Mouse (Mus musculus): Measurements from ENCODE around the gene Arcn1. TPM values are rescaled to one million over a fixed set of nuclear protein-coding genes. Genes with fewer than 3 reads are reported as not detected.

Gene Arcn1
- total and polyA plus RNA-seq, 2 experiments: 33.1 to 98.6 TPM

DNA sequence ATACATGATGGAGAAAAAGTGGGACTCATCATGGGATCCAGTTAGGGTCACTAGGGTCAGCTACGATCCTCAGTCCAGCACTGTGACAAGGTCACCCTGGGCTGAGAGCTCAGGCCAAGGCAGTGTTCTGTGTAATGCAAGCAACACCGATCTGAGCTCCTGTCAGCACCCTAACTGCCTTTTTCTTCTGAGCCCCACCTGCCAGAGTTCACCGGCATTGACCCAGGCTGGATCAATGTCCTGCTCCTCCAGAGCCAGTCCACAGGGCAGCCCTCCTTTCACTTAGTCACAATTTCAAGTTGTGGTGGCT, 45.8 kb downstream of the Arcn1 start:
- Histone ChIP-seq H3K4me1 (ENCODE audit: control insufficient read depth, insufficient read depth, low read length) (peaks cover 20% of the 10 kb centered on the region), H3K36me3 (ENCODE audit: control insufficient read depth, insufficient read depth, low read length) (no peaks in the 10 kb centered on the region), H3K27ac (replicated peaks; ENCODE audit: insufficient read depth, low read depth, low read length) (no peak overlapping the region), H3K79me2 (ENCODE audit: control insufficient read depth, insufficient read depth, low read length) (no peaks in the 10 kb centered on the region), H3K9ac (ENCODE audit: low read depth, low read length) (no peak overlapping the region), H3K27me3 (ENCODE audit: control insufficient read depth, insufficient read depth, low read length) (no peaks in the 10 kb centered on the region), H3K4me3 (ENCODE audit: insufficient read depth, low read depth, low read length) (no peak overlapping the region)
- TF ChIP-seq POLR2A (IDR thresholded peaks at IDR 0.05; ENCODE audit: extremely low read depth, insufficient read depth, low read length) (no peak), CTCF (IDR thresholded peaks at IDR 0.05; ENCODE audit: low read depth, low read length) (no peak)
- whole genome bisulfite sequencing: 20% methylated on average over 3 of the region's 3 CpGs
- peak; percentile 40 for DNase-seq (ENCODE audit: extremely low read depth, low read depth, low spot score)

DNA sequence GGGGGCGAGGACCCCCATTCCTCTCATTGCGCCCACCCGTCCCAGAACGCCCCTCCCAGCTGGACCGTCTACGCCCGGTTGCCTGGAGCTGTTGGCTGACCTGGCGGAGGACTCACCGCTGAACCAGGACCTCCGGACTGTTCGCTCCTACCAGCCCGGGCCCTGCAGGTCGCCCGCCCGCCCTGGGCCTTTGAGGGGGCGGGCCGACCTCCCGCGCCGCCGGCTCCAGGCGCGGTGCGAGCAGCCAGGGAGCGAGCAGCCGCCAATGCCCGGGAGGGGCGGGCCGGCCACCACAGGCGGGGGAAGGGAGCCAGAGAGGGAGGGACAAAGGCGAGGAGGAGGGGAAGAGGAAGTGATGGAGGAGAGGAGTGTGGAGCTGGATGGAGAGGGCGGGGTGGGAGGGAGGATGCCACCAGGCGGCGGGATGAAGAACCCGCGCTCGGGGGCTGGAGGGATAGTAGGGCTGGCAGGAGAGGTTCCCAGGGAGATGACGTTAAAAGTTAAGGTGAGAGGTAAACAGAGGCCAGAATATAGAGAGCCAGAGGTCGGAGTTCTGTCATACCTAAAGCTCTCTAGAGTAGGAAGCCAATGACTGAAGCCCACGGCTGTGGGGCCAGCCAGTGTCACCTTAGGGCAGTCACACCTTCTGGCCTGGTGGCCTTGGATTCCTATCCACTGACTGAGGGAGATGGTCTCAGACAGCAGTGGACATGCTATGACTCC, 46.3 kb downstream of the Arcn1 start:
- Histone ChIP-seq H3K4me3 (ENCODE audit: insufficient read depth, low read depth, low read length) (peak overlapping the region; percentile 48; the same call in 1 of the 2 replicates), H3K36me3 (ENCODE audit: control insufficient read depth, insufficient read depth, low read length) (no peaks in the 10 kb centered on the region), H3K9ac (ENCODE audit: low read depth, low read length) (peak overlapping the region; percentile 57), H3K79me2 (ENCODE audit: control insufficient read depth, insufficient read depth, low read length) (no peaks in the 10 kb centered on the region), H3K27ac (replicated peaks; ENCODE audit: insufficient read depth, low read depth, low read length) (no peak overlapping the region), H3K27me3 (ENCODE audit: control insufficient read depth, insufficient read depth, low read length) (no peaks in the 10 kb centered on the region), H3K4me1 (ENCODE audit: control insufficient read depth, insufficient read depth, low read length) (peaks cover 16% of the 10 kb centered on the region)
- WGBS: under 1% methylated on average over 38 of the region's 40 CpGs
- DNase-seq (ENCODE audit: extremely low read depth, low read depth, low spot score): peak; percentile 59
- TF ChIP-seq CTCF (IDR thresholded peaks at IDR 0.05; ENCODE audit: low read depth, low read length) (0 out of 2 replicates have a peak, but pooled peaks have one; percentile 14), POLR2A (IDR thresholded peaks at IDR 0.05; ENCODE audit: extremely low read depth, insufficient read depth, low read length) (no peak)

DNA sequence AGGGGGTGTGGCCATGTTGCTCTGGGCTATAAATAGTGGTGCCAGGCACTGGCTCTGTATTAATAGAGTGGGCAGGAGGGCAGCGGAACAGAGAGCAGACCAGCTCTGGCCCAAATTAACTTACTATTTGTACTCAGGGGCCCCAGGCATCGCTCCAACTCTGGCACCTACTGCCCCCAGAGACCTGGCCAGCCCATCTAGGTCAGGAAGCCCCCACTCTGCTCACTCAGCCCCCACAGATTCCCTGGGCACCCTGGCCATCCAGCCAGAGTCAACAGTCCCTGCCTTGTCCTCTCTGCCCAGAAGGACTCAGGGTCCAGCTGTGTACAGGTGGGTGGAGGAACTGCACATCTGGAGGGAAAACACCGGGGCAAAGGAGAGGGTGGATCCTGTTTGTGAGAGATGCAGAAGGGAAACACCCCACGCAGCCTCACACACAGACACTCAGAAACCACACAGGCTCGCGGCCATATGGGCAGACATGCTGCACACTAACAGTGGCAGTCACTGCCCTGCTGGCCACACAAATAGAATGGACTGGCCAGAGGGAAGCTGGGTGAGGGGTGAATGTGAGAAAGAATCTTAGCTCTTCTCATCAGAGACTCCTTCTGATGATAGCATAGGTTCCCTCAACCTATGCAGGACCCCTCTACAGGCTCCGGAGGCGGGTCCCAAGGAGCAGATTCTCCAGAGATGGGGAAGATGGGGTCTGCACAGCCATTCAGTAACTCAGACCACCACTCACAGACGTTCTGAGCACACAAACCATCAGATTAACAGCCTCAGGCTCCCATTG, 47.1 kb downstream of the Arcn1 start:
- WGBS: 20% methylated on average over 9 of the region's 9 CpGs
- Histone ChIP-seq H3K27me3 (ENCODE audit: control insufficient read depth, insufficient read depth, low read length) (no peaks in the 10 kb centered on the region), H3K9ac (ENCODE audit: low read depth, low read length) (peak overlapping the region; percentile 57), H3K79me2 (ENCODE audit: control insufficient read depth, insufficient read depth, low read length) (no peaks in the 10 kb centered on the region), H3K4me3 (ENCODE audit: insufficient read depth, low read depth, low read length) (peak overlapping the region; percentile 48; the same call in 1 of the 2 replicates), H3K36me3 (ENCODE audit: control insufficient read depth, insufficient read depth, low read length) (no peaks in the 10 kb centered on the region), H3K4me1 (ENCODE audit: control insufficient read depth, insufficient read depth, low read length) (peaks cover 15% of the 10 kb centered on the region), H3K27ac (replicated peaks; ENCODE audit: insufficient read depth, low read depth, low read length) (no peak overlapping the region)
- 0 out of 2 replicates have a peak, but pooled peaks have one; percentile 6 for TF ChIP-seq CTCF (IDR thresholded peaks at IDR 0.05; ENCODE audit: low read depth, low read length)
- TF ChIP-seq POLR2A (IDR thresholded peaks at IDR 0.05; ENCODE audit: extremely low read depth, insufficient read depth, low read length): no peak
- DNase-seq (ENCODE audit: extremely low read depth, low read depth, low spot score): no peak

DNA sequence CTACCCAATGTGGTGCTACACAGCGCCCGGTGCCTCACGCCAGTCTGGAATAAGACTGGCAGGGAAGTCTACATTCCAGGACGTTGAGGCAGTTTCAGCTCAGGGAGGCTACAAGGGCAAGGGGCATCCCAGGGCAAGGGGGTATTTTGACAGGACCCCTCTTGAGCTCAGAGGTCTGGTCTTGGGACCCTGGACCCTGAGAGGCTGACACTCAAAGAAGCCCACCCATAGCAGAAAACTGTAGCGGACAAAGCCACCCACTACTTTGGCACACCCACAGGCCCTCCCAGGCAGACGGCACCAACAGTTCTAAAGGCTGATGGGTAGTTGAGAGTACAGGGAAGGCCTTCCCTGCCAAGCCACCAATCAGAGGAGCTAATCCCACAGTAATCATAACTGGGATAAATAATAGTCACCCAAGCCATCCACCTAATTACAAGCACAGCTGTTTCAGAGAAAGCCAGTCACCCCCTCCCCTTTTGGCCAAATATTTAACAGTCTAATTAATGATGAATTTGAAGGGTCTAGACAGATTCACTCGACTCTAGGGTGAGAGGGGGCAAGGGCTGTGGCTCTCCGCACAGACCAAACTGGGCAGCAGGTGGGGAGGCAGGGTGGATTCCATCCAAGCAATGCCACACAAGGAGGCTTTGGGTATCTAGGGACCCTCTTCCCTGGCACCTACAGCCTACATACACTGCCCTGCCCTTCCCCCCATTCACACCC, 47.9 kb downstream of the Arcn1 start:
- DNase-seq (ENCODE audit: extremely low read depth, low read depth, low spot score): no peak
- no peak overlapping the region for H3K4me3 ChIP-seq (ENCODE audit: insufficient read depth, low read depth, low read length)
- TF ChIP-seq POLR2A (IDR thresholded peaks at IDR 0.05; ENCODE audit: extremely low read depth, insufficient read depth, low read length) (no peak), CTCF (IDR thresholded peaks at IDR 0.05; ENCODE audit: low read depth, low read length) (no peak)
- 89% methylated on average over 8 of the region's 8 CpGs for WGBS
- no peaks in the 10 kb centered on the region for H3K27me3 ChIP-seq (ENCODE audit: control insufficient read depth, insufficient read depth, low read length)
- H3K79me2 ChIP-seq (ENCODE audit: control insufficient read depth, insufficient read depth, low read length): no peaks in the 10 kb centered on the region
- peaks cover 15% of the 10 kb centered on the region for H3K4me1 ChIP-seq (ENCODE audit: control insufficient read depth, insufficient read depth, low read length)
- H3K27ac ChIP-seq (replicated peaks; ENCODE audit: insufficient read depth, low read depth, low read length): no peak overlapping the region
- no peak overlapping the region for H3K9ac ChIP-seq (ENCODE audit: low read depth, low read length)
- no peaks in the 10 kb centered on the region for H3K36me3 ChIP-seq (ENCODE audit: control insufficient read depth, insufficient read depth, low read length)

DNA sequence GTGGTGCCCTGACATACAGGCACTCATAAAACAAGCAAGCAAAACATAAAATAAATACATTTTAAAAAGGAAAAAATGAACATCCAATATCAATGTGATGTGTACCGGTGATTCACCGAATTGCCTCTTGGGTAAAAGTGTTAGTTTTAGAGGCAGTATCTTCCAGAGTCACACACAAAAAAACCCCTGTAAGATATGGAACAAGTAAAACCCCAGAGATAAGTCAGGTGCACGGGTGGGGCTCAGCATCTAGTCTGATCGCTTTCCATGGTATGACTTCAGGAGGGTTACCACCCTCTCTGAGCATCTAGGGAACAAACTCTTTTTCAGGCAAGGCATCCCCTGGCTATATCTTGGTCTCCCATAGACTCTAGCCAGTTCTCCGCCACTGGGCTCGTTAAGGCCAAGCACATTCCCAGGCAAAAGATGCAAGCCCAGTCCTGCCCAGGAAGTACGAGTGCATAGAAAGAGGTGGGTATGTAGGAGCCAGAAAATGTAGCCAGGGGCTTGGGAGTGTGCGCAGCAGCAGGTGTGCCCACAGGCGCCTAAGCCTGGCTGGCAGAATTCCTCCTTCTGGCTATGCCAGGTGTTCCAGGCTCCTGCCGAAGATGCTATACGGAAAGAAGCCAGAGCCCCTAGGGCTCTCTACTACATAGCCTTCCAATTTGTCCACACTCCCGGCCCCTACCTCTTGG, 48.6 kb downstream of the Arcn1 start:
- DNase-seq (ENCODE audit: extremely low read depth, low read depth, low spot score): no peak
- WGBS: 97% methylated on average over 12 of the region's 12 CpGs
- Histone ChIP-seq H3K9ac (ENCODE audit: low read depth, low read length) (no peak overlapping the region), H3K4me3 (ENCODE audit: insufficient read depth, low read depth, low read length) (no peak overlapping the region), H3K27ac (replicated peaks; ENCODE audit: insufficient read depth, low read depth, low read length) (no peak overlapping the region), H3K79me2 (ENCODE audit: control insufficient read depth, insufficient read depth, low read length) (no peaks in the 10 kb centered on the region), H3K27me3 (ENCODE audit: control insufficient read depth, insufficient read depth, low read length) (no peaks in the 10 kb centered on the region), H3K36me3 (ENCODE audit: control insufficient read depth, insufficient read depth, low read length) (no peaks in the 10 kb centered on the region), H3K4me1 (ENCODE audit: control insufficient read depth, insufficient read depth, low read length) (peaks cover 15% of the 10 kb centered on the region)
- no peak for TF ChIP-seq POLR2A (IDR thresholded peaks at IDR 0.05; ENCODE audit: extremely low read depth, insufficient read depth, low read length)
- TF ChIP-seq CTCF (IDR thresholded peaks at IDR 0.05; ENCODE audit: low read depth, low read length): no peak
